Mouse (Mus musculus) intestine, embryonic 16.5 days (tissue): ENCODE measurements around the gene C77080. TPM values are rescaled to one million over a fixed set of nuclear protein-coding genes. Genes with fewer than 3 reads are reported as not detected.
"Not testable (repeated sequence)": the region's sequence is repeated elsewhere in the genome, so short reads cannot be mapped to it uniquely, and the experiment has no call there.

ENCODE experiments used
- ATAC-seq: fragments of 200-750 bp; cut with Nextera tagmentation; 2 replicates; pipeline ENCODE4 v1.8.0; 2017; ENCODE audit warnings: moderate TSS enrichment, moderate library complexity
- H3K27ac ChIP-seq: fragments of 300-500 bp; sonication (generic); 2 replicates; pipeline ENCODE4 v1.5.1; 2014; ENCODE audit warnings: mild to moderate bottlenecking, low read length
- H3K27me3 ChIP-seq: fragments of 300-500 bp; sonication (generic); replicated peaks from 2 replicates; pipeline ENCODE4 v1.6.1; 2014; ENCODE audit warnings: low read length, control low read depth, mixed read lengths; ENCODE audit not compliant: control insufficient read depth, insufficient read depth
- H3K36me3 ChIP-seq: fragments of 300-500 bp; sonication (generic); 2 replicates; pipeline ENCODE4 v1.6.1; 2014; ENCODE audit warnings: low read length, control low read depth; ENCODE audit not compliant: control insufficient read depth, insufficient read depth
- H3K4me1 ChIP-seq: fragments of 300-500 bp; sonication (generic); 2 replicates; pipeline ENCODE4 v1.6.1; 2014; ENCODE audit warnings: low read length, control low read depth, mixed read lengths; ENCODE audit not compliant: control insufficient read depth, insufficient read depth
- H3K4me2 ChIP-seq: fragments of 300-500 bp; sonication (generic); 2 replicates; pipeline ENCODE4 v1.6.1; 2014; ENCODE audit warnings: low read depth, low read length, control low read depth
- H3K4me3 ChIP-seq: fragments of 300-500 bp; sonication (generic); 2 replicates; pipeline ENCODE4 v1.5.1; 2014; ENCODE audit warnings: mild to moderate bottlenecking, low read length
- H3K9ac ChIP-seq: fragments of 300-500 bp; sonication (generic); 2 replicates; pipeline ENCODE4 v1.6.1; 2014; ENCODE audit warnings: low read depth, low read length
- H3K9me3 ChIP-seq: fragments of 300-500 bp; sonication (generic); 2 replicates; pipeline ENCODE4 v1.6.1; 2016; ENCODE audit warnings: low read length, control low read depth; ENCODE audit not compliant: control insufficient read depth
- WGBS: fragments of 180-500 bp; shearing (Covaris S2); extraction: QIAGEN DNeasy Blood & Tissue Kit; methylation state at CpG from one replicate; pipeline ENCODE4 v1.1.7; 2014; 5-methylcytosine and 5-hydroxymethylcytosine counted together
- polyA plus RNA-seq: library from polyadenylated mRNA; unstranded; fragments of >200 nt; fragmentation: Nextera tagmentation; extraction: Ambion mirVana; gene quantifications from 2 replicates; pipeline ENCODE4 v1.2.1, GENCODE M21; 2015

Gene C77080
- polyA plus RNA-seq, 1 experiment from 2014 or later: 6.5 TPM

DNA sequence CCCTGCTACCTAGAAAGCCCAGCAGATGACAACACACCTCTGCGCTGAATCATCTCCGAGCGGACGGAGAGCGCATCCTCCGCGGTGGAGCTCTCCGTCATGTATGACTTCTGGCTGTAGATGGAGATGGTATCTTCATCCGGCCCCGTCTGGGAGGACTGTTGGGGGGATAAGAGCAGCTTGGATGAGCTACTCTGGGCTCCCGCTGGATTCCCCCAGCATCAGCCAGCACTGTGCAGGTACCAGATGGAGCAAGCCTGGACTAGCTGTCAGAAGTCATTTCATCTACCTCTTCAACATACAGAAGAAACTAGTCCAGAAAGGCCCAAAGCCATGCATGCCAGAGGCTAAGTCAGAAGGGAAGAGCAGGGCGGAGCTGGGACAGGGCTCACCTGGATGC is 35.9 kb downstream of the C77080 start:
- Histone ChIP-seq H3K27ac (no peak overlapping the region), H3K4me3 (no peak overlapping the region), H3K9ac (no peak overlapping the region), H3K4me2 (no peak overlapping the region), H3K36me3 (peaks cover 12% of the 10 kb centered on the region), H3K4me1 (peaks cover 28% of the 10 kb centered on the region), H3K27me3 (no peaks in the 10 kb centered on the region), H3K9me3 (no peaks in the 10 kb centered on the region)
- no peak for ATAC-seq
- WGBS: 98% methylated on average over 12 of the region's 12 CpGs

DNA sequence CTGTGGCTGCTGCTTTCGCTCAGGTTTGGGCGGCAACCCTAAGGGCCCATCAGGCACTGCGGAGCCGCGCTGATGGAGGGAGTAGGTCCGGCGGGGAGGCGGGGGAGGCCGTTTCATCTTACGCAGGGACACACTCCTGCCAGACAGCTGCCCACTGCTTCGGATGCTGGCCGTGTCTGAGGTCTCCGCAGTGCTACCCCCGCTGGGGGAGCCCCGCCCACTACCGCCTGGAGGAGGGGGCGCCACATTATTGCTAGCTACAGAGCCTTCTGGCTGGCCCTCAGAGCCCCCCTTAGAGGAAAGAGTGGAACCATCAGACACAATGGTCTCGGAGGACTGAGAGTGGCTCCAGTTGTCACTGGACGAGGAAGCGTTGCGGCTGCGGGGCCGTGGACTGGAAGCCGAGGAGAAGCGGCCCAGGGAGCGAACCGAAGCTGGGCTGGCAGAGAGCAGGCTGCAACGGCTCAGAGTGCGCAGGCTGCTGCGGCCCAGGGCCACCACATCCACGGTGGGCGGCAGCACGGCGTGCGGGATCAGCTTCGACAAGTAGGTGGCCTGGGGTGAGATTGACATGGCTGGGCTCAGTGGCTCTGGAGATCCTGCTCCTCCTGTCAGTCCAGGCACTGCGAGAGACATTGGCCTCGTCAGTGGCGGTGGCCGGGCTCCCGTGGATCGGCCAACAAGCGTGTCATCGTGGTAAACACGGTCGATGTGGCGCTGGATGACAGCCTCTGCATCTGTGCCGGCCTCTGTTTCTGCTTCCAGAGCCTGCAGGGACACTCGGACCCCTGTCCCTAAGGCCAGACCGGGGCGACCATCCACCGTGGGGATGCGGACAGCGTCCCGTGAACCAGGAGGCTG is 37.6 kb downstream of the C77080 start:
- no peak for ATAC-seq
- H3K4me3 ChIP-seq: peak overlapping the region; percentile 23
- H3K9me3 ChIP-seq: no peaks in the 10 kb centered on the region
- H3K4me1 ChIP-seq: peaks cover 26% of the 10 kb centered on the region
- WGBS: 56% methylated on average over 55 of the region's 55 CpGs
- peaks cover 17% of the 10 kb centered on the region for H3K36me3 ChIP-seq
- peak overlapping the region; percentile 47 for H3K9ac ChIP-seq
- H3K27me3 ChIP-seq: no peaks in the 10 kb centered on the region
- peak overlapping the region; percentile 45; the same call in 1 of the 2 replicates for H3K4me2 ChIP-seq
- H3K27ac ChIP-seq: no peak overlapping the region

DNA sequence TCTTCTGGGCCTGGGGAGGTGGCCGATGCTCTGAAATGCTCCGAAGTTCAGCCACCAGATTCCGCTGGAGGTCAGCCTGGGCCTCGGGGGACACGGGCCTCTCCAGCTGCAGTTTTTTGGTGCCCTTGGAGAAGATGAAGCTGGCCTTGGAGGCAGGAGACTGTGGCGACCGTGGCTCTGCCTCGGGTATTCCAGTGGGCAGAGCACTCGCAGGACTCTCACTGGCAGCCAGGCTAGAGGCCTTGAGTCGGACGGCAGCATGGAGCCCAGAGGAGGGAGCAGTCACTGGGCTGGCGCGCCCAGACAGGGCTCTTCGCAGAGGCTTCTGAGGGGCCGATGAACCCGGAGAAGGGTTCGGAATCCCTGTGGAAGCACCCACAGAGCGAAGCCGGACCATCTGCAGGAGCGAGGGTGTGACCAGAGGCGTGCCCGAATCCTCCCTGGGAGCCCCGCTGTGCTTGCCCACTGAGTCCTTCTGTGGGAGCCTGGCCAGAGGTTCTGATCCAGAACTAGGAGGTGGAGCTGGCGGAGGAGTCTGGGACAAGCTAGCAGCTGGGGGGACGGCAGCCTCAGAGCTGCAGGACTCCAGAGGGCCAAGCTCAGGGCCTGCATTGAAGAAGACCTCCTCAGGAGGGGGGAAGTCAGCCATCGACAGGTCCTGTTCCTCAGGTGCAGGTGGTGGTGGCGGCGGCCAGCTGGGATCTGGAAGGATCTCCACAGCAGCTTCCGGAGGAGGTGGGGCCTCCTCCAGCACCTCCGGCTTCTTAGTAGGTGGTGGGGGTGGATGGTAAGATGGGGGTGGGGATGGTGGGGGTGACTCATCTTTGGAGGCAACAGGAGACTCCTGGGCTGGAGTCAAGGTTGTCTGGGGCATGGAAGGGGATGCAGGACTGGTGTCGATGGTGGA is 38.9 kb downstream of the C77080 start:
- no peak for ATAC-seq
- H3K36me3 ChIP-seq: peaks cover 23% of the 10 kb centered on the region
- H3K9me3 ChIP-seq: no peaks in the 10 kb centered on the region
- peaks cover 12% of the 10 kb centered on the region for H3K4me1 ChIP-seq
- H3K4me2 ChIP-seq: no peak overlapping the region
- no peak overlapping the region for H3K4me3 ChIP-seq
- 75% methylated on average over 31 of the region's 31 CpGs for WGBS
- H3K27me3 ChIP-seq: no peaks in the 10 kb centered on the region
- no peak overlapping the region for H3K27ac ChIP-seq
- H3K9ac ChIP-seq: no peak overlapping the region

DNA sequence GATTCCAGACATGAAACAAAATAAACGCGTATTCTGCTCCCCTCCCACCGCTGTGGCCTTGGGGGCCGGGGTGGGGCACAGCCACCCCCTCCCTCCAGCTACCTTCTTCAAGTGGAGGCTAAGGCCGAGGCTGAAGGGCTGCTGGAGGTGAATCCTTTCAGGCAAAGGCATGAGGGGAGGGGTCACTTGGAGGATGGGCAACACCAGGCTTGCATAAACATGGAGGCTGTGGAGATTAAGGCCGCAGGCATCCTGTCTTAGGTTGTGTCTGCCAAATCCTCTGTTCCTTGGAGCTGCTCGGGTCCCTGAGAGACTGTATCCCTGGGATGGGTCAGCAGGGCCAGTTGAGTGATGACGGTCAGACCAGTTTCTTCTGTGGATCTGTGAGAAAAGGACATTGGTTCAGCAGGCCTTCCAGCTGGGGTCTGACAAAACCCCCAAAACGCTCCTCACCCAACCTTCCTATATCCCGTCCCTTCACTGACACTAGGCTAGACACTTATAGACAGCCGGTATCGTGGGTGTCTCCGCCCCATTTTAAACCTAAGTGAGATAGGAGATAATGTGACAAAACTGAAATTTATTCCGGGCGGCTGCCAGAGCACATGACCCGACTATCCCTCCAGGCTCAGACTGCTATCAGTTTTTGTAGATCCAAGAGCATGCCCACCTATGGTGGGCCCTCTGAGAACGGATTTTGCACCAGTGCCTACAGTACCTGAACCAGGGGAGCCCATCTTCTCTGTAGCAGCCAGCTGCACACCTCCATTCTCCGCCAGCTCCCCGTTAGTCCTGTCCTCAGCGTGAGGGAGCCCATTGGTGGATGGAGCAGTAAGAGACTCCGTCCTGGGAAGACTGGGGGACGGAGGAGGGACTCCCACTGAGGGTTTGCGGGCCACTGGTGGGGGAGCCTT is 39.9 kb downstream of the C77080 start:
- WGBS: 71% methylated on average over 23 of the region's 23 CpGs
- Histone ChIP-seq H3K4me1 (peaks cover 3% of the 10 kb centered on the region), H3K27ac (no peak overlapping the region), H3K4me2 (no peak overlapping the region), H3K36me3 (peaks cover 26% of the 10 kb centered on the region), H3K4me3 (no peak overlapping the region), H3K27me3 (no peaks in the 10 kb centered on the region), H3K9me3 (no peaks in the 10 kb centered on the region), H3K9ac (no peak overlapping the region)
- no peak for ATAC-seq

DNA sequence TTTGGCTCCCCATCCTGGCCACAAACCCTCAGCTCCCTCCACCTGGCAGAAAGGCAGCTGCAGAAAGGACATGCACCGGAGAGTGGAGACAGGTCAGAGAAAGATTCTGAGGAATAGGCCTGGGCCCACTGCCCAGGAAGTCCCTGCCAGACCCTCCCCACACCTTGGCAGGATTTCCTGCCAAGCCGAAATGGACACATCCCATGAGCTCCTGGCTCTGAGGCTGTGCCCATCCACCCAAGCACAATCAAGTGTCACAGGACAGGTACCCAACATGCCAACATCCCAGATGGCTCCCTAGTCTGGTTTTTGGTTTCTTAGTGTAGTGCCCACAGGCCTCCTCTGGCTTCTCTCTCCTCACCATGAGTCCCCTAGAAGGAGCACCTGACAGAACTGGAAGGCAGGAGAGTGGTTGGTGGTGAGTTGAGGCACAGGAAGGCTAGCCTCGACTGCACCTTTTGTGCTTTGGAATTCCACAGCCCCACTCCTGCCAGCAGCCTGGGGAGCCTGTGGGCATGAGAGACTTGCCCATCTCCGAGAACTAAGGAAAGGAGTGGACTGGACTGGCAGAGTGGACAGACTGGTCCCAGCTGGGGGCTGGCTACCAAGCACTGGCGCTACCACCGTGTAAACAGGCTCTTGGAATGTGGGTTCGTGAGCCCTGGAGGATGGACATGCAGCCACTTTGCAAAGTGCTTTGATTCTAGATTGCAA is 40.7 kb downstream of the C77080 start:
- no peak overlapping the region for H3K4me3 ChIP-seq
- no peak overlapping the region for H3K9ac ChIP-seq
- WGBS: 61% methylated on average over 7 of the region's 7 CpGs
- no peaks in the 10 kb centered on the region for H3K4me1 ChIP-seq
- H3K36me3 ChIP-seq: peaks cover 26% of the 10 kb centered on the region
- no peak overlapping the region for H3K4me2 ChIP-seq
- ATAC-seq: no peak
- H3K27me3 ChIP-seq: no peaks in the 10 kb centered on the region
- H3K9me3 ChIP-seq: no peaks in the 10 kb centered on the region
- no peak overlapping the region for H3K27ac ChIP-seq

DNA sequence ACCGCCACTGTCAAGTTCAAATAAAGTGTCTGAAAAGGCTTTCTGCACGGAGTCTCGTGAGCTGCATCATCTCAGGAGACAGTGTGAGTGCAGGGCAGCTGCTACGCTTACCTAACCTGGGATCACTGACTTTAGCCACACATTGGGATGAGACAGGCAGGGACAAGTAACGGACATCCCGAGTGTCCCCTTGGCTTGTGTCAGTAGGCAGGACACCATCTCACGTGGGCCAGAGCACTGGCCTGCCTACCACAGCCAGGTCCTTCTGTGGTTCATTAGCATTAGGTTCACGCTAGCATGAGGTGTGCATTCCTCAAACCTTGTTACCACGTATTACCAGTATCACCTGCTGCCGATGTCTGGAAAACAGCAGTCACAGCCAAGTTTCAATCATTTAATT is 42.0 kb downstream of the C77080 start:
- H3K4me3 ChIP-seq: no peak overlapping the region
- 88% methylated on average over 10 of the region's 10 CpGs for WGBS
- H3K4me2 ChIP-seq: no peak overlapping the region
- peaks cover 32% of the 10 kb centered on the region for H3K36me3 ChIP-seq
- no peaks in the 10 kb centered on the region for H3K9me3 ChIP-seq
- no peak overlapping the region for H3K27ac ChIP-seq
- no peak overlapping the region for H3K9ac ChIP-seq
- no peaks in the 10 kb centered on the region for H3K27me3 ChIP-seq
- no peaks in the 10 kb centered on the region for H3K4me1 ChIP-seq
- ATAC-seq: no peak

DNA sequence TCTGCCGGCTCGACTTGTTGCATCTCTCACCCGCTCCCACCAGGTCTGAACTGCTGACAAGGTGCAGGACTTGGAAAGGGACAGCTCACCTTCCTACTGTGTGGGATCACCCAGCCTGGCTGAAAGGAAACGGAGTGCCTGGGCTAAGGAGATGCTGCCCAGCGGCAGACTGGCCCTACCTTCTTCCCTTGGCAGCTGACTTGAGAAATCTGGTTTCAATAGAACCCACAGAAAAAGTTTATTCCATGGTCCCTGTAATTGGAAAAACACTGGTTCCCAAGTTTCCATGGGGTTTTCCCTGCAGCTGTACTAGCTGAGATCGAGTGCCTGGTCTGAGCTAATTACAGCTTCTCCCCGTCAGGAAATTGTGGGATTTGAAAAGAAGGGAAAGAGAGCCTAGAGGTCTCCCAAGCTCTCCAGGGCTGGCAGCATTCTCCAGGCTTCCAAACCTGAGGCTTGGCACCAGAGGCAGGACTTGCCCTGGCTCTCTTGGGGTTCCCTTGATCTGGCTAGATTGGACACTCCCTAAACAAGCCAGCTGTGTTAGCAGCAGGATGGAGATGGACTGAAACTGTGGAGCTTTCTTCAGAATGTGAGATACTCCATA is 42.5 kb downstream of the C77080 start:
- peaks cover 31% of the 10 kb centered on the region for H3K36me3 ChIP-seq
- ATAC-seq: no peak
- no peak overlapping the region for H3K9ac ChIP-seq
- no peak overlapping the region for H3K4me3 ChIP-seq
- no peak overlapping the region for H3K4me2 ChIP-seq
- 83% methylated on average over 7 of the region's 7 CpGs for WGBS
- no peaks in the 10 kb centered on the region for H3K9me3 ChIP-seq
- H3K4me1 ChIP-seq: no peaks in the 10 kb centered on the region
- H3K27me3 ChIP-seq: no peaks in the 10 kb centered on the region
- H3K27ac ChIP-seq: no peak overlapping the region

DNA sequence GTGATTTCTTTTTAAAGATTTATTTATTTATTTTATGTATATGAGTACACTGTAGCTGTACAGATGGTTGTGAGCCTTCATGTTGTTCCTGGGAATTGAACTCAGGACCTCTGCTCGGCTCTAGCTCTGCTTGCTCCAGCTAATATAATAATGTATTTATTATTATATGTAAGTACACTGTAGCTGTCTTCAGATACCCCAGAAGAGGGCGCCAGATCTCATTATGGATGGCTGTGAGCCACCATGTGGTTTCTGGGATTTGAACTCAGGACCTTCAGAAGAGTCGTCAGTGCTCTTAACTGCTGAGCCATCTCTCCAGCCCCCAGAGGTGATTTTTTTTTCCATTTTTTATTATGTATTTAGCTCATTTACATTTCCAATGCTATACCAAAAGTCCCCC is 48.7 kb downstream of the C77080 start:
- H3K36me3 ChIP-seq: peaks cover 37% of the 10 kb centered on the region
- ATAC-seq: not testable (repeated sequence)

More for the DNA sequence above, 48.7 kb downstream of the C77080 start:
- H3K9me3 ChIP-seq, H3K4me2 ChIP-seq, H3K4me3 ChIP-seq, H3K4me1 ChIP-seq, H3K9ac ChIP-seq, H3K27me3 ChIP-seq, H3K27ac ChIP-seq: not testable (repeated sequence)
- 67% methylated on average over 3 of the region's 3 CpGs for WGBS
